Mouse (Mus musculus) bone marrow, adult 2 months (tissue): ENCODE measurements around the gene Cd9.

ENCODE experiments used
- CTCF ChIP-seq: fragments of 200-500 bp; IDR thresholded peaks from 2 replicates; pipeline ENCODE4 v1.5.1; 2011; ENCODE audit warnings: low read length, control low read depth; ENCODE audit not compliant: control insufficient read depth, insufficient read depth
- POLR2A ChIP-seq: fragments of 200-500 bp; IDR thresholded peaks from 2 replicates; pipeline ENCODE4 v1.6.1; 2011; ENCODE audit warnings: low read depth, mild to moderate bottlenecking, control low read depth, low read length, borderline replicate concordance; ENCODE audit not compliant: control insufficient read depth

DNA sequence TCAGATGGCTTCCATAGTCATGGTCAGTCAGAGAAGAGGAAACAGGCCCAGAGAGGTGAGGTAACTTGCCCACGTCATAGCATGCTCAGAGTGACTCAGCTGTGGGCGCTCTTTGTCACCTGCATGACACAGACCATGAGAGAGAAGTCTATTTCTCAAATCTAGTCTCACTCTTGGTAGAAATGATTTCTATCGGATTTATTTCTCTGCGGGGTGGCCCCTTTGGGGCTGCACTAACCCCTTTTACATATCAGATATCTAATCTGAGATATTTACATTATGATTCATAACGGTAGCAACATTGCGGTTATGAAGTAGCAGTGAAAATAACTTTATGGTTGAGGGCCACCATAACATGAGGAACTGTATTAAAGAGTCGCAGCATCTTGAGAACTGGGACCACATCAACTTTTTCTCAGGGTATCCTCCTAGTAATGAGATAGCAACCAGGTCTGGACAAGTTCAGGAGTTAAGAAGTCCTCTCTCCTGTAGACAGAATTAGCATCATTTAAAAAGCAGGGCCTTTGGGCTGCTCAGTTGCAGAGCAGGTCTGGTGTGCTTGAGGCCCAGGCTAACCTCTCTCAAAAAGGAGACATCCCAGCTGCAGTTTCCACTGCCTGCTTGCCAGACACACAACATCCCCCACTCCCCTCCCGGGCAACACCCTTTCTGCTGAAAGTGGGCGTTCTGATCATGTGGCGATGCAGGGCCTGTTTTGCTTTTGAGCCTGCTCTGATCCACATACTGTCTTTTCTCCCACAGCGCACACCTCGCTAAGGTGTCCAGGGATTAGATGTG, 10.9 kb downstream of the Cd9 start:
- TF ChIP-seq CTCF (no peak), POLR2A (no peak)
